Mouse (Mus musculus) liver, embryonic 13.5 days (tissue): Measurements from ENCODE around the gene March10. TPM values are rescaled to one million over a fixed set of nuclear protein-coding genes. Genes with fewer than 3 reads are reported as not detected.
A peak's percentile ranks its signal among the peaks of the same experiment; 100 is the strongest.

Source experiments
- ATAC-seq: fragments of 200-750 bp; cut with Nextera tagmentation; 2 replicates; pipeline ENCODE4 v1.8.0; 2017; ENCODE audit warnings: low read depth, mild to moderate bottlenecking, moderate number of reproducible peaks, moderate library complexity
- DNase-seq: peaks from one replicate; pipeline ENCODE4 v3.0.0; 2022
- H3K27ac ChIP-seq: fragments of 300-500 bp; sonication (generic); 2 replicates; pipeline ENCODE4 v1.5.1; 2015; ENCODE audit warnings: moderate library complexity, mild to moderate bottlenecking, inconsistent platforms
- H3K27me3 ChIP-seq: fragments of 300-500 bp; sonication (generic); 2 replicates; pipeline ENCODE4 v1.6.1; 2015; ENCODE audit warnings: mild to moderate bottlenecking, inconsistent platforms
- H3K36me3 ChIP-seq: fragments of 300-500 bp; sonication (generic); 2 replicates; pipeline ENCODE4 v1.6.1; 2015; ENCODE audit warnings: mild to moderate bottlenecking, inconsistent platforms
- H3K4me1 ChIP-seq: fragments of 300-500 bp; sonication (generic); replicated peaks from 2 replicates; pipeline ENCODE4 v1.6.1; 2015; ENCODE audit warnings: inconsistent platforms
- H3K4me2 ChIP-seq: fragments of 300-500 bp; sonication (generic); 2 replicates; pipeline ENCODE4 v1.6.1; 2015; ENCODE audit warnings: inconsistent platforms, mild to moderate bottlenecking, moderate library complexity
- H3K4me3 ChIP-seq: fragments of 300-500 bp; sonication (generic); replicated peaks from 2 replicates; pipeline ENCODE4 v1.5.1; 2015; ENCODE audit warnings: mild to moderate bottlenecking, inconsistent platforms
- H3K9ac ChIP-seq: fragments of 300-500 bp; sonication (generic); 2 replicates; pipeline ENCODE4 v1.6.1; 2015; ENCODE audit warnings: mild to moderate bottlenecking, inconsistent platforms
- H3K9me3 ChIP-seq: fragments of 300-500 bp; sonication (generic); replicated peaks from 2 replicates; pipeline ENCODE4 v1.6.1; 2016; ENCODE audit warnings: inconsistent platforms
- WGBS: fragments of 180-500 bp; shearing (Covaris S2); methylation state at CpG from one replicate; pipeline ENCODE4 v1.1.7; 2015; ENCODE audit not compliant: insufficient replicate concordance; 5-methylcytosine and 5-hydroxymethylcytosine counted together
- polyA plus RNA-seq: library from polyadenylated mRNA; unstranded; fragments of >200 nt; fragmentation: Nextera tagmentation; extraction: Ambion mirVana; gene quantifications from 2 replicates; pipeline ENCODE4 v1.2.1, GENCODE M21; 2015

March10 gene
- not detected in 2 replicates for polyA plus RNA-seq

- H3K9me3 ChIP-seq: no peaks in the 10 kb centered on the region
- H3K4me1 ChIP-seq: no peaks in the 10 kb centered on the region
- peak within 1 kb of the TSS; percentile 50 for H3K4me2 ChIP-seq
- peak within 1 kb of the TSS; percentile 34 for H3K4me3 ChIP-seq
- no peak within 1 kb of the TSS for H3K27ac ChIP-seq
- H3K9ac ChIP-seq: no peak within 1 kb of the TSS
- ATAC-seq: no peak
- no peaks in the 10 kb centered on the region for H3K36me3 ChIP-seq
- peaks cover 28% of the 10 kb centered on the region for H3K27me3 ChIP-seq
- WGBS: 4% methylated on average over 35 of the region's 35 CpGs
- DNase-seq: no peak
Observed at GRCm38 (mm10) chr11:105456497-105456907, at the start of gene March10. Gene March10 (minus strand): TSS chr11:105456735.

- no peak overlapping the region for H3K4me3 ChIP-seq
- WGBS: 22% methylated on average over 11 of the region's 11 CpGs
- H3K36me3 ChIP-seq: no peaks in the 10 kb centered on the region
- H3K4me2 ChIP-seq: no peak overlapping the region
- ATAC-seq (no peak), DNase-seq (no peak)
- H3K4me1 ChIP-seq: peaks cover 5% of the 10 kb centered on the region; the same call in 1 of the 2 replicates
- H3K27me3 ChIP-seq: peaks cover 3% of the 10 kb centered on the region; the same call in 1 of the 2 replicates
- H3K9me3 ChIP-seq: no peaks in the 10 kb centered on the region
- H3K27ac ChIP-seq: no peak overlapping the region
- H3K9ac ChIP-seq: no peak overlapping the region
Observed at GRCm38 (mm10) chr11:105506322-105506721, 49.8 kb upstream of the March10 start.

- no peak overlapping the region for H3K27ac ChIP-seq
- H3K4me1 ChIP-seq: peaks cover 5% of the 10 kb centered on the region; the same call in 1 of the 2 replicates
- no peak overlapping the region for H3K4me3 ChIP-seq
- no peak overlapping the region for H3K9ac ChIP-seq
- H3K9me3 ChIP-seq: no peaks in the 10 kb centered on the region
- no peak for DNase-seq
- WGBS: 50% methylated on average over 3 of the region's 3 CpGs
- no peak for ATAC-seq
- H3K27me3 ChIP-seq: peaks cover 3% of the 10 kb centered on the region; the same call in 1 of the 2 replicates
- H3K36me3 ChIP-seq: no peaks in the 10 kb centered on the region
- H3K4me2 ChIP-seq: no peak overlapping the region
Observed at GRCm38 (mm10) chr11:105505038-105505437, 48.5 kb upstream of the March10 start.

- Histone ChIP-seq H3K4me1 (peaks cover 5% of the 10 kb centered on the region; the same call in 1 of the 2 replicates), H3K4me3 (no peak overlapping the region), H3K4me2 (no peak overlapping the region), H3K36me3 (no peaks in the 10 kb centered on the region), H3K9me3 (no peaks in the 10 kb centered on the region), H3K9ac (no peak overlapping the region), H3K27me3 (peaks cover 8% of the 10 kb centered on the region; the same call in 1 of the 2 replicates), H3K27ac (no peak overlapping the region)
- ATAC-seq: no peak
- WGBS: 29% methylated on average over 4 of the region's 4 CpGs
- DNase-seq: no peak
Observed at GRCm38 (mm10) chr11:105502311-105502710, 45.8 kb upstream of the March10 start.

GRCm38 (mm10) chr11:105497505-105497904 is 41.0 kb upstream of the March10 start:
- DNase-seq (no peak), ATAC-seq (no peak)
- no peak overlapping the region for H3K27ac ChIP-seq
- no peak overlapping the region for H3K4me2 ChIP-seq
- no peak overlapping the region for H3K9ac ChIP-seq
- H3K36me3 ChIP-seq: no peaks in the 10 kb centered on the region
- H3K4me3 ChIP-seq: no peak overlapping the region
- H3K9me3 ChIP-seq: no peaks in the 10 kb centered on the region
- no peaks in the 10 kb centered on the region for H3K4me1 ChIP-seq
- H3K27me3 ChIP-seq: peaks cover 11% of the 10 kb centered on the region; the same call in 1 of the 2 replicates
- 61% methylated on average over 6 of the region's 6 CpGs for whole genome bisulfite sequencing

- 20% methylated on average over 7 of the region's 7 CpGs for whole genome bisulfite sequencing
- Histone ChIP-seq H3K9me3 (no peaks in the 10 kb centered on the region), H3K4me3 (no peak overlapping the region), H3K9ac (no peak overlapping the region), H3K36me3 (no peaks in the 10 kb centered on the region), H3K4me1 (no peaks in the 10 kb centered on the region), H3K4me2 (no peak overlapping the region), H3K27me3 (peaks cover 11% of the 10 kb centered on the region; the same call in 1 of the 2 replicates), H3K27ac (no peak overlapping the region)
- no peak for DNase-seq
- ATAC-seq: no peak
Observed at GRCm38 (mm10) chr11:105496665-105497064, 40.1 kb upstream of the March10 start.

GRCm38 (mm10) chr11:105495591-105496270 is 39.2 kb upstream of the March10 start:
- H3K27me3 ChIP-seq: peaks cover 11% of the 10 kb centered on the region; the same call in 1 of the 2 replicates
- H3K9me3 ChIP-seq: no peaks in the 10 kb centered on the region
- H3K9ac ChIP-seq: no peak overlapping the region
- no peak overlapping the region for H3K4me2 ChIP-seq
- H3K4me1 ChIP-seq: no peaks in the 10 kb centered on the region
- H3K27ac ChIP-seq: no peak overlapping the region
- H3K4me3 ChIP-seq: no peak overlapping the region
- ATAC-seq: no peak
- no peak for DNase-seq
- H3K36me3 ChIP-seq: no peaks in the 10 kb centered on the region
- WGBS: 73% methylated on average over 18 of the region's 18 CpGs

- DNase-seq: no peak
- ATAC-seq: no peak
- Histone ChIP-seq H3K9me3 (no peaks in the 10 kb centered on the region), H3K4me3 (no peak overlapping the region), H3K27ac (no peak overlapping the region), H3K36me3 (no peaks in the 10 kb centered on the region), H3K4me2 (no peak overlapping the region), H3K27me3 (peaks cover 11% of the 10 kb centered on the region; the same call in 1 of the 2 replicates), H3K4me1 (no peaks in the 10 kb centered on the region), H3K9ac (no peak overlapping the region)
- 70% methylated on average over 6 of the region's 6 CpGs for WGBS
Observed at GRCm38 (mm10) chr11:105494786-105495369, 38.3 kb upstream of the March10 start.

GRCm38 (mm10) chr11:105492392-105492791 is 35.9 kb upstream of the March10 start:
- ATAC-seq: no peak
- H3K4me3 ChIP-seq: no peak overlapping the region
- H3K27me3 ChIP-seq: peaks cover 6% of the 10 kb centered on the region; the same call in 1 of the 2 replicates
- H3K27ac ChIP-seq: no peak overlapping the region
- WGBS: 51% methylated on average over 4 of the region's 4 CpGs
- DNase-seq: no peak
- no peak overlapping the region for H3K9ac ChIP-seq
- H3K9me3 ChIP-seq: no peaks in the 10 kb centered on the region
- no peaks in the 10 kb centered on the region for H3K36me3 ChIP-seq
- H3K4me1 ChIP-seq: no peaks in the 10 kb centered on the region
- no peak overlapping the region for H3K4me2 ChIP-seq

GRCm38 (mm10) chr11:105490971-105491370 is 34.4 kb upstream of the March10 start:
- no peak overlapping the region for H3K4me2 ChIP-seq
- DNase-seq: no peak
- 52% methylated on average over 5 of the region's 5 CpGs for WGBS
- peaks cover 2% of the 10 kb centered on the region; the same call in 1 of the 2 replicates for H3K27me3 ChIP-seq
- no peaks in the 10 kb centered on the region for H3K9me3 ChIP-seq
- ATAC-seq: no peak
- H3K9ac ChIP-seq: no peak overlapping the region
- no peaks in the 10 kb centered on the region for H3K4me1 ChIP-seq
- no peaks in the 10 kb centered on the region for H3K36me3 ChIP-seq
- H3K27ac ChIP-seq: no peak overlapping the region
- no peak overlapping the region for H3K4me3 ChIP-seq

- no peaks in the 10 kb centered on the region for H3K9me3 ChIP-seq
- H3K9ac ChIP-seq: no peak overlapping the region
- no peak overlapping the region for H3K4me3 ChIP-seq
- no peaks in the 10 kb centered on the region for H3K27me3 ChIP-seq
- ATAC-seq (no peak), DNase-seq (no peak)
- no peak overlapping the region for H3K27ac ChIP-seq
- no peaks in the 10 kb centered on the region for H3K4me1 ChIP-seq
- whole genome bisulfite sequencing: 66% methylated on average over 6 of the region's 6 CpGs
- no peaks in the 10 kb centered on the region for H3K36me3 ChIP-seq
- no peak overlapping the region for H3K4me2 ChIP-seq
Observed at GRCm38 (mm10) chr11:105485412-105485811, 28.9 kb upstream of the March10 start.
